Mouse (Mus musculus): Measurements from ENCODE around the gene Ftl1. TPM values are rescaled to one million over a fixed set of nuclear protein-coding genes. Genes with fewer than 3 reads are reported as not detected.

Ftl1 gene
- total RNA-seq, 1 experiment from 2014 or later, result 688 TPM

- peak; percentile 40 for DNase-seq
Observed at GRCm38 (mm10) chr7:45413113-45413863, 46.4 kb downstream of the Ftl1 start, which contains the start of gene Ntf5. Gene Ntf5 (plus strand): TSS chr7:45413695.

GRCm38 (mm10) chr7:45412421-45412820, 47.3 kb downstream of the Ftl1 start:
- no peak for DNase-seq

GRCm38 (mm10) chr7:45409497-45410163, 50.1 kb downstream of the Ftl1 start:
- no peak for DNase-seq

GRCm38 (mm10) chr7:45408949-45409348, 50.7 kb downstream of the Ftl1 start:
- DNase-seq, result no peak

- no peak for DNase-seq
Observed at GRCm38 (mm10) chr7:45408351-45408750, 51.3 kb downstream of the Ftl1 start.

Small RNA genes within 50 kb of the gene (microRNA-seq; reads per million reads assigned to microRNA genes)
- 1.7 to 1.9 reads per million in 2 experiments for gene Gm22133

Other genes starting within 250 kb of the Ftl1 start
- gene Dkkl1, start 247.7 kb downstream of the Ftl1 start, total RNA-seq (2021), result 0.98 TPM in 1 of 2 replicates, not detected in the other
- 17.8 and 19.2 TPM in 2 replicates for gene Tead2, start 244.1 kb downstream of the Ftl1 start, total RNA-seq (2021)
- gene Cd37, start 220.8 kb downstream of the Ftl1 start, total RNA-seq (2021), result 7.3 and 40.7 TPM in 2 replicates
- not detected in 2 replicates for gene Slc6a16, start 218.8 kb downstream of the Ftl1 start, total RNA-seq (2021)
- not detected in 2 replicates for gene Slc6a21, start 182.4 kb downstream of the Ftl1 start, total RNA-seq (2021)
- 13.5 and 15.1 TPM in 2 replicates for gene Trpm4, start 126.1 kb downstream of the Ftl1 start, total RNA-seq (2021)
- gene Hrc, start 124.6 kb downstream of the Ftl1 start, total RNA-seq (2021), result 0.15 and 0.45 TPM in 2 replicates
- gene Ppfia3, start 92.9 kb downstream of the Ftl1 start, total RNA-seq (2021), result 2.1 and 2.4 TPM in 2 replicates
- gene Lin7b, start 89.3 kb downstream of the Ftl1 start, total RNA-seq (2021), result 1.2 and 1.4 TPM in 2 replicates
- 265 and 280 TPM in 2 replicates for gene Snrnp70, start 64.1 kb downstream of the Ftl1 start, total RNA-seq (2021)
- not detected in 2 replicates for gene Kcna7, start 54.2 kb downstream of the Ftl1 start, total RNA-seq (2021)
- not detected in 2 replicates for gene Ntf5, start 46.2 kb downstream of the Ftl1 start, total RNA-seq (2021)
- gene Lhb, start 39.1 kb downstream of the Ftl1 start, total RNA-seq (2021), result not detected in 2 replicates
- 55.4 and 62.8 TPM in 2 replicates for gene Gys1, start 25.0 kb downstream of the Ftl1 start, total RNA-seq (2021)
- 55.5 and 62.8 TPM in 2 replicates for gene Ruvbl2, start 21.8 kb downstream of the Ftl1 start, total RNA-seq (2021)
- gene Bax, start 7.0 kb upstream of the Ftl1 start, total RNA-seq (2021), result 54.4 and 60.0 TPM in 2 replicates
- gene Tulp2, start 22.0 kb upstream of the Ftl1 start, total RNA-seq (2021), result 0.49 and 1.1 TPM in 2 replicates
- gene Gm45808, start 26.9 kb upstream of the Ftl1 start, total RNA-seq (2021), result 24.6 and 31.2 TPM in 2 replicates
- gene Dhdh, start 28.9 kb upstream of the Ftl1 start, total RNA-seq (2021), result 46.8 and 54.1 TPM in 2 replicates
- gene Nucb1, start 50.5 kb upstream of the Ftl1 start, total RNA-seq (2021), result 199 and 204 TPM in 2 replicates
- gene Ppp1r15a, start 66.4 kb upstream of the Ftl1 start, total RNA-seq (2021), result 37.3 and 55.7 TPM in 2 replicates
- gene Plekha4, start 66.4 kb upstream of the Ftl1 start, total RNA-seq (2021), result 3.8 and 6.5 TPM in 2 replicates
- gene Hsd17b14, start 95.0 kb upstream of the Ftl1 start, total RNA-seq (2021), result 0.67 and 1.2 TPM in 2 replicates
- gene Bcat2, start 110.3 kb upstream of the Ftl1 start, total RNA-seq (2021), result 149 and 151 TPM in 2 replicates
- gene Fgf21, start 155.6 kb upstream of the Ftl1 start, total RNA-seq (2021), result 0.37 TPM in 1 of 2 replicates, not detected in the other
- 0.11 TPM in 1 of 2 replicates, not detected in the other for gene Fut1, start 157.4 kb upstream of the Ftl1 start, total RNA-seq (2021)
- gene Izumo1, start 161.9 kb upstream of the Ftl1 start, total RNA-seq (2021), result 0.56 and 0.82 TPM in 2 replicates
- gene Rasip1, start 167.6 kb upstream of the Ftl1 start, total RNA-seq (2021), result 33.0 and 35.4 TPM in 2 replicates
- gene Mamstr, start 180.1 kb upstream of the Ftl1 start, total RNA-seq (2021), result 4.9 and 8.5 TPM in 2 replicates
- 0.11 TPM in 1 of 2 replicates, not detected in the other for gene Fut2, start 206.5 kb upstream of the Ftl1 start, total RNA-seq (2021)
- 0.26 TPM in 1 of 2 replicates, not detected in the other for gene Ntn5, start 224.1 kb upstream of the Ftl1 start, total RNA-seq (2021)
- 0.22 and 0.41 TPM in 2 replicates for gene Sec1, start 234.5 kb upstream of the Ftl1 start, total RNA-seq (2021)
- 10.5 and 16.9 TPM in 2 replicates for gene Car11, start 240.0 kb upstream of the Ftl1 start, total RNA-seq (2021)
- gene Dbp, start 245.2 kb upstream of the Ftl1 start, total RNA-seq (2021), result 31.2 and 46.3 TPM in 2 replicates

Measured in adrenal gland, postnatal 14 days (tissue).